Mouse (Mus musculus) heart, adult 11 months (tissue): ENCODE data around the gene Nepn.

Experiments
- DNase-seq: peaks from one replicate; pipeline ENCODE4 v3.0.0; 2022

Gene Nepn

GRCm38 (mm10) chr10:52407526-52407925 lies 18.8 kb downstream of the Nepn start:
- DNase-seq, result no peak

GRCm38 (mm10) chr10:52415020-52415419 lies 26.2 kb downstream of the Nepn start:
- DNase-seq, result no peak

GRCm38 (mm10) chr10:52416458-52416857 lies 27.7 kb downstream of the Nepn start:
- no peak for DNase-seq

- peak; percentile 100 for DNase-seq
Measured at GRCm38 (mm10) chr10:52417299-52417997, 28.7 kb downstream of the Nepn start, which contains the start of gene Nus1. Gene Nus1 (plus strand): TSS chr10:52417547.

GRCm38 (mm10) chr10:52417998-52418860 lies 29.5 kb downstream of the Nepn start:
- DNase-seq, result no peak

GRCm38 (mm10) chr10:52418931-52419330 lies 30.2 kb downstream of the Nepn start:
- no peak for DNase-seq

GRCm38 (mm10) chr10:52419402-52419801 lies 30.6 kb downstream of the Nepn start:
- peak; percentile 84 for DNase-seq

GRCm38 (mm10) chr10:52420526-52420925 lies 31.8 kb downstream of the Nepn start:
- peak; percentile 24 for DNase-seq

GRCm38 (mm10) chr10:52421716-52422115 lies 32.9 kb downstream of the Nepn start:
- peak; percentile 92 for DNase-seq

GRCm38 (mm10) chr10:52423097-52423496 lies 34.3 kb downstream of the Nepn start:
- peak; percentile 79 for DNase-seq

GRCm38 (mm10) chr10:52426314-52426980 lies 37.7 kb downstream of the Nepn start:
- peak; percentile 85 for DNase-seq

- DNase-seq, result peak; percentile 35
Measured at GRCm38 (mm10) chr10:52427634-52428415, 39.1 kb downstream of the Nepn start.

- DNase-seq, result peak; percentile 33
Measured at GRCm38 (mm10) chr10:52430953-52431352, 42.2 kb downstream of the Nepn start.

GRCm38 (mm10) chr10:52434836-52435235 lies 46.1 kb downstream of the Nepn start:
- DNase-seq, result peak; percentile 83
